Comparison of ENCODE assay signal across 17 mouse cellular contexts in the genomic region with DNA sequence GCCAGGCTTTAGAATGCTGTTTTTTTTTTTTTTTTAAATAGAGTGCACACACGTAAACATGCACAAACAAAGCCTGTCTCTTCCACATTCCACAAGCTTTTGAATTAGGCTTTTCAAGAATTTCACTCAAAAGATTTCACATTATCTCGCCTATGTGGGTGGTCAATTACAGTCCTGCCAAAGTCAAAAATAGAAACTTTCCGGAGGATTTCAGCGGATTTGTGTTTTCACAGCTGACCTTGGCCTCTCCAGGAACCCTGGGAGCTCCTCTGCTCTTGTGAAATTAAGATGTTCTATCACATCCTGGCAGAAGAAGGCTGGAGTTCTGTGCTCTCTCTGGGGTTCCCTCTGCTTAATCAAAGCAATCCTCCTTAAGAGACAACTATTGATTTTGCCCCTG.
DNase-seq lines count a peak whose midpoint lies in the region; ATAC-seq lines count a peak whose summit lies in the region.
"Had no signal": no experiment of that assay in that cellular context is flagged by ENCODE, and none has a peak within 500 bp of the region (broad histone marks: within the 10 kb centered on the region; RNA-seq: fewer than 3 reads in every experiment).

No protein-coding gene starts in this region.

- no peak overlapping the region for H3K4me3 ChIP-seq in kidney, embryonic 15.5 days (replicated peaks)
- H3K4me3 ChIP-seq: erythroblast, embryonic 14.5 days had no signal

- H3K4me2 ChIP-seq in kidney, embryonic 15.5 days = no peak overlapping the region
- H3K4me2 ChIP-seq: heart, embryonic 11.5 days had no signal

- H3K27me3 ChIP-seq in kidney, embryonic 15.5 days = no peaks in the 10 kb centered on the region

- H3K4me1 ChIP-seq in kidney, embryonic 15.5 days = peaks cover 9% of the 10 kb centered on the region; the same call in 1 of the 2 replicates

- H3K9ac ChIP-seq in kidney, embryonic 15.5 days = no peak overlapping the region

- H3K36me3 ChIP-seq in kidney, embryonic 15.5 days = no peaks in the 10 kb centered on the region
- H3K36me3 ChIP-seq: G1E had no signal

- no peak for ATAC-seq in kidney, embryonic 15.5 days (replicated peaks; ENCODE audit: low FRiP score)
- ATAC-seq: activated CD4-positive, CD25-positive, alpha-beta regulatory T cell, adult 4 months; forebrain, embryonic 16.5 days; intestine, postnatal 0 days had no signal

- no peak overlapping the region for H3K27ac ChIP-seq in kidney, embryonic 15.5 days

- peak; percentile 5 for DNase-seq in adrenal gland, postnatal 14 days
- DNase-seq in adrenal gland, adult 18-20 months (ENCODE audit: low spot score in 2 of 2) = no peak
- DNase-seq in kidney, postnatal 14 days = peak; percentile 5
- peak; percentile 16 for DNase-seq in retina, postnatal 1 day
- no peak for DNase-seq in retina, embryonic 14.5 days (ENCODE audit: low spot score)
- peak; percentile 52 for DNase-seq in mesoderm, embryonic 11.5 days (ENCODE audit: low read depth, low spot score)
- no peak for DNase-seq in gastrocnemius, postnatal 10 days
- DNase-seq: cerebellum, adult 11 months; gastrocnemius, postnatal 25 days; liver had no signal

- 12% methylated on average over 4 of the region's 4 CpGs for WGBS in kidney, embryonic 15.5 days

- H3K9me3 ChIP-seq in kidney, embryonic 15.5 days (replicated peaks) = no peaks in the 10 kb centered on the region

Comparison
In these comparisons a context has a peak if more than half of its experiments do, and no peak if none do; other contexts are left out.
1. DNase-seq: peak in adrenal gland, postnatal 14 days (single experiment), kidney, postnatal 14 days (single experiment), retina, postnatal 1 day (single experiment) and mesoderm, embryonic 11.5 days (single experiment); none in adrenal gland, adult 18-20 months (0 of 2), retina, embryonic 14.5 days (single experiment) and gastrocnemius, postnatal 10 days (single experiment).